Mouse (Mus musculus) heart, embryonic 12.5 days (tissue): Measurements from ENCODE around the gene Eef2k. TPM values are rescaled to one million over a fixed set of nuclear protein-coding genes. Genes with fewer than 3 reads are reported as not detected.
A peak's percentile ranks its signal among the peaks of the same experiment; 100 is the strongest.

Experiments
- ATAC-seq: fragments of 200-750 bp; cut with Nextera tagmentation; 2 replicates; pipeline ENCODE4 v1.8.0; 2017; ENCODE audit warnings: moderate TSS enrichment, moderate library complexity; ENCODE audit not compliant: insufficient number of reproducible peaks, low FRiP score
- H3K27ac ChIP-seq: fragments of 300-500 bp; sonication (generic); 2 replicates; pipeline ENCODE4 v1.5.1; 2016; ENCODE audit warnings: mild to moderate bottlenecking, moderate library complexity; ENCODE audit not compliant: poor library complexity, severe bottlenecking
- H3K27me3 ChIP-seq: fragments of 300-500 bp; sonication (generic); replicated peaks from 2 replicates; pipeline ENCODE4 v1.6.1; 2016; ENCODE audit warnings: mild to moderate bottlenecking, moderate library complexity
- H3K36me3 ChIP-seq: fragments of 300-500 bp; sonication (generic); 2 replicates; pipeline ENCODE4 v1.6.1; 2016; ENCODE audit warnings: mild to moderate bottlenecking, moderate library complexity
- H3K4me1 ChIP-seq: fragments of 300-500 bp; sonication (generic); replicated peaks from 2 replicates; pipeline ENCODE4 v1.6.1; 2016; ENCODE audit warnings: mild to moderate bottlenecking
- H3K4me2 ChIP-seq: fragments of 300-500 bp; sonication (generic); 2 replicates; pipeline ENCODE4 v1.6.1; 2016; ENCODE audit warnings: mild to moderate bottlenecking, moderate library complexity
- H3K4me3 ChIP-seq: fragments of 300-500 bp; sonication (generic); 2 replicates; pipeline ENCODE4 v1.5.1; 2016; ENCODE audit warnings: mild to moderate bottlenecking
- H3K9ac ChIP-seq: fragments of 300-500 bp; sonication (generic); 2 replicates; pipeline ENCODE4 v1.6.1; 2016; ENCODE audit warnings: mild to moderate bottlenecking, moderate library complexity
- H3K9me3 ChIP-seq: fragments of 300-500 bp; sonication (generic); replicated peaks from 2 replicates; pipeline ENCODE4 v1.6.1; 2016; ENCODE audit warnings: mild to moderate bottlenecking, moderate library complexity
- WGBS: fragments of 180-500 bp; shearing (Covaris S2); methylation state at CpG from one replicate; pipeline ENCODE4 v1.1.7; 2016; 5-methylcytosine and 5-hydroxymethylcytosine counted together
- polyA plus RNA-seq: library from polyadenylated mRNA; unstranded; fragments of >200 nt; fragmentation: Nextera tagmentation; extraction: Ambion mirVana; gene quantifications from 2 replicates; pipeline ENCODE4 v1.2.1, GENCODE M21; 2016

Gene Eef2k
- polyA plus RNA-seq, 1 experiment from 2014 or later: 14.9 TPM

DNA sequence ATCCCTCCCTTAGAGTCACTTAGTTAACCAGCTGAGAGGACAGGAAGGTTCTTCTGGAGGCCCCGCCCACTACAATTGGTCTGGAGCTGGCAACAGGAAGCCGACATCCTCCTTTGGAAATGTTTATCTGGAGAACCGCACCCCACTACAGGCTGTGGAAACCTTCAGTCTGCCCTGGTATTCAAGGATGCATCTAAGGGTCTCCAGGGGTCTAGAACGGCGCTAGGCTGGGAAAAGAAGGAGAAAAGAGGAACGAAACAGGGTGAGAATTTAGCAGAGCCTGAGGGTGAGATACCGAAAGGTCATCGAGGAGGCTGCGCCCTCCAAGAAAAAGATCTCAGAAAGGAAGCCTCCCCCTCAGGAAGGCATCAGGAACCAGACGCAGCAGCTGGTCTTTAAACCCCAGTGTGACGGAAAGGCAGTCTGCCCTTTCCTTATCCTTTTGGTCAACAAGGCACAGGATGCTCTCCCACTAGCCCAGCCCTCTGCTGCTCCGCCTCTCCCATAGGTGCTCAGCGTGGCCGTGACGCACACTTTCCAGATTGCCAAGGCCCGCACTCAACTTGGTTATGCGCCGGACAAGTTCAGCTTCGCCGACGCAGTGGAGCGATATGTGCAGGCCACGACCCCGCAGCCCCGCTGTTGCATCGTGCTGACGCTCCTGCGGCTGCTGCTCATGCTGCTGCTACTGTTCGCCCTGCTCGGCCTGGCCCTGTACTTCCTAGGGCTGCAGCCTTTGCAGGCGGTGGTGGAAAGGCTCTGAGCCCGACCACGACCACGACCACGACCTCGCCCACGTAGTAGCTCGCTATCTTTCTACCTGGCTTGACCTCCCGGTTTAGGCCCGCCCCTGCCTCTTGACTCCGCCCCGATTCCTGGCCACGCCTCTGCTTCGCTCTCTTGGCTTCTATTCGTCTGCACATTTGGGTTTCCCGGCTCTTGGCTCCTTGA, 11.9 kb upstream of the Eef2k start:
- H3K36me3 ChIP-seq: no peaks in the 10 kb centered on the region

DNA sequence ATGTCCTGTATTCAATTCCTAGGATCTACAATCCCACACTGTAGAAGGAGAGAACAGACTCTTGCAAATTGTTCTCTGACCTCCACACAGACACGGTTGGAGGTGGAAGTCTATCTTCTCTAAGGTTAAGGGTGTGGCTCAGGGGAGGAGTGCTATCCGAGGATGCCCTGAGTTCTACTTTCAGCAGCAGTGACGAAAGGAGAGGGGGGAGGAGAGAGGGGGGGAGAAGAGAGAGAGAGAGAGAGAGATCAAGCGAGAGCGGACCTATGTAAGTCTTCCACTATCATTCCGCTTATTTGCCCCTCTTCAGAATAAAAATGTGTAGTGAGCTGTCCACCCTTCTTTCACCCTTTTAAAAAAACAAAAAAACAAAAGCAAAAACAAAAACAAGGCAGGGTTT, 8.2 kb upstream of the Eef2k start:
- peak overlapping the region; percentile 61 for H3K4me3 ChIP-seq
- no peak overlapping the region for H3K27ac ChIP-seq
- WGBS: 52% methylated on average over 6 of the region's 6 CpGs
- no peaks in the 10 kb centered on the region for H3K36me3 ChIP-seq
- H3K9ac ChIP-seq: no peak overlapping the region
- peak overlapping the region; percentile 68 for H3K4me2 ChIP-seq
- peaks cover 15% of the 10 kb centered on the region for H3K4me1 ChIP-seq
- no peak for ATAC-seq
- no peaks in the 10 kb centered on the region for H3K9me3 ChIP-seq
- H3K27me3 ChIP-seq: no peaks in the 10 kb centered on the region

More for the DNA sequence above, 11.9 kb upstream of the Eef2k start:
- peak; percentile 73 for ATAC-seq
- Histone ChIP-seq H3K27ac (peak overlapping the region; percentile 82), H3K27me3 (no peaks in the 10 kb centered on the region), H3K4me1 (peaks cover 18% of the 10 kb centered on the region), H3K4me2 (peak overlapping the region; percentile 97), H3K4me3 (peak overlapping the region; percentile 68), H3K9ac (peak overlapping the region; percentile 73), H3K9me3 (no peaks in the 10 kb centered on the region)
- under 1% methylated on average over 46 of the region's 46 CpGs for WGBS

DNA sequence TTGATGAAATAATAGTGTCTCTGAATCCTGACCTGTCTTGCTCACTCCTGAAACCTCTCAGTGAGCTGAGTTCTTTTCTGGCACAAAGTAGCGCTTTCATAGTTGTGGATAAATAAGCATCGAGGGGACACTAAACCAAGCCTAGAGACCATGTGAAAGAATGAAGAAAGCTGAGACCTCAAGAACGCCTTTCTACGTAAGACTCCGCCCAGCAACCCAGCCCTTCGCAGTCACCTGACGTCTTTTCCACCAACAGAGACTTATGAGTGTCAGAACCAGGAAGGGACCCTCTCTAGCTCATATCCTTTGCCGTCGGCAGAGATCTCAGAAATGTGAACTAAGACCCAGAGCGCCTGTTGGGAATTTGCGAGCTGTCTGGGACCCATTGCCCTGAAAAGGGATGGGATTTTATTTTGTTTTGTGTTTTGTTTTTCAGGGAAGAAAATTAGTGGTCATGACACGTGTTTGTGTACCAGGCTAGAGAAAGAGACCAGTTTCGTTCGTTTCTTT, 7.7 kb upstream of the Eef2k start:
- Histone ChIP-seq H3K4me2 (peak overlapping the region; percentile 68), H3K36me3 (no peaks in the 10 kb centered on the region), H3K9ac (peak overlapping the region; percentile 37; the same call in 1 of the 2 replicates), H3K9me3 (no peaks in the 10 kb centered on the region), H3K4me1 (peaks cover 15% of the 10 kb centered on the region), H3K27me3 (no peaks in the 10 kb centered on the region), H3K4me3 (peak overlapping the region; percentile 61), H3K27ac (peak overlapping the region; percentile 51; the same call in 1 of the 2 replicates)
- 24% methylated on average over 14 of the region's 14 CpGs for WGBS
- peak; percentile 80 for ATAC-seq

DNA sequence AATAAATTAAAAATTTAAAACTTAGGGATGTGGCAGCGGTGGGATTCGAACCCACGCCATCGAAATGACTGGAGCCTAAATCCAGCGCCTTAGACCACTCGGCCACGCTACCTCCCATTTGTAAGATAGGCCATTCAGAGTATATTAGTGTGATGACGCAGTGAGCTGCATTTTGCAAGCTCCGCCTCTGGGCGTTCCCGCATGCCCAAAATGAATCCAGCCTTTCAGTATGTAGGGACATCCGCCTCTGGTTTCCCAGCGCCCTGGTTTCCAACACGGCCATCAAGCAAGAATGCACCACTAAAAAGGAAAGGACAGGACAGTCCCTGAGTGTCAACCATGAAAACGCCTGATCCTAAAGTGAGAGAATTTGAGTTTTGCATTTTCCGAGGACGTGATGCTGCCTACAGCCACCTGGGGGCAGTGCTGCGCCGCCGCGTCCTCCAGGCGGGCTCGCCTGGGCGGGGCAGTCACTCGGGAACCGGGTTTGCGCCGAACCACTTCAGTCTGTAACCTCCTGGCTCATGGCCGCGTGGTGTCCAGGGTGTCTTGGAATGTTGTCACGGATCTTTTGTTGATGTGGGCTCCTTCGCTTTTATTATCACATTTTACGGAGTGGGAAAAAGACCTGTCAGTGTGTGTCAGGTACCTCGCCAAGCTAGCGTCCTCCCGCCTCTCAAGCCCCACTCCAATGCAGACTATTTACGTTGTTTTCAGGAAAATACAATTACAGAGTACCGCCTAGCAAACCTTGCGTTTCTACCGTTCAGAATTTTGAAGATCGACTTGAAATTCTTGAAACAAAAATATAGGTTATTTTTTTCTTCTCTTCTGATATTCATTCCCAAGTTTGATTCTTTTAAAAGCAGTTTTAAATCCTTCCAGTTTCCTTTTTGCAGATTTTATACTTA, 6.9 kb upstream of the Eef2k start:
- Histone ChIP-seq H3K36me3 (no peaks in the 10 kb centered on the region), H3K27ac (no peak overlapping the region), H3K4me3 (peak overlapping the region; percentile 61), H3K4me2 (peak overlapping the region; percentile 68), H3K27me3 (no peaks in the 10 kb centered on the region), H3K9ac (peak overlapping the region; percentile 66), H3K4me1 (peaks cover 8% of the 10 kb centered on the region), H3K9me3 (no peaks in the 10 kb centered on the region)
- ATAC-seq: peak; percentile 90
- under 1% methylated on average over 41 of the region's 41 CpGs for WGBS

DNA sequence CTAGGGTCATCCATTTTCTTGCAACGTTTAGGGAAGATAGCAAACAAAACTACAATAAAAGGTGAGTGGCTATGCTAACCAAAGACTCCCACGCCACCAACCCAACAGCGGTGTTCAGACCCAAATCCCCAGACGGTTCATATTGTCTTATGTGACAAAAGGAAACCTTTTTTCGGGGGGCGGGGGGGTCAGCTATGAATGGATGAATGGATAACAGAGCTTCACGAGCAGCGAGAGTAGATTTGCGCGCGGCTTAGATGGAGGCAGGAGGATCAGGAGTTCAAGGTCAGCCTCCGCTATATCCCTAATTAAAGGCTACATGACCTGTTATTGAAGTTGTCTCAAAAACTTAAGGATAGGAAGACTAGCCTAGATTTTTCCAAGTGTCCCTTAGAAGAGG, 6.3 kb upstream of the Eef2k start:
- peak overlapping the region; percentile 32; the same call in 1 of the 2 replicates for H3K9ac ChIP-seq
- peak overlapping the region; percentile 68 for H3K4me2 ChIP-seq
- H3K27me3 ChIP-seq: no peaks in the 10 kb centered on the region
- no peaks in the 10 kb centered on the region for H3K9me3 ChIP-seq
- H3K27ac ChIP-seq: no peak overlapping the region
- 8% methylated on average over 12 of the region's 12 CpGs for WGBS
- H3K36me3 ChIP-seq: no peaks in the 10 kb centered on the region
- peaks cover 5% of the 10 kb centered on the region for H3K4me1 ChIP-seq
- peak overlapping the region; percentile 61 for H3K4me3 ChIP-seq
- no peak for ATAC-seq

DNA sequence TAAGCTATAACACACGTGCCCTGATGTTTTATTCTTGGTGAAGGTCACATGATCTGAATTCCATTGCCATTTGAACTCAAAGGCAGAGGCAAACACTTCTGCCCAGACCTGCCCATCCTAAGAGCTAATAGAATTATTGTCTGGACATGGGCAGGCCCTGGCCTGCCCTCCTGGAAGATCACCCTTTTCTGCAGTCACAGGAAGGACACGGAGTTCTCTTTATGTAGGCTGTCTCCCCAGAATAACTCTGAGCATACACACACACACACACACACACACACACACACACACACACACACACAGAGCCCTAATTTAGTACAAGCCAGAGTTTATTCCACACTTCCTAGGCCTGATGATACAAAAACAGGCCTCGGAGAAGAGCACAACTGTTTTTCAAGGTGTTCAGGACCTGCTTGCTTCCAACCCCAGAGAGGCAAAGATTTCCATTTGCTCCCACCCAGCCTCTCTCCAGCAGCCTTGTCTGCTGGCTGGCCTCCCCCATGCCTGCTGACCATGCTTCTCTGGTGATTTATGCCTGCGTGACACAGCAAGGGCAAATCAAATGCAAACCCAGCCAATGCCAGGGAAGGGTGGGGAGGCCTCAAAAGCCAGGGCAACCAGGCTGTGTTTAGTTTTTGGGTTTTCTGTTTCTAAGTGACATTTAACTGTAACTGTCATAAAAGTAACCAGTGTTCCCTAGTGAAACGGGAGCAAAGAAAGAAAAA, 4.0 kb upstream of the Eef2k start:
- ATAC-seq: no peak
- no peaks in the 10 kb centered on the region for H3K9me3 ChIP-seq
- H3K27me3 ChIP-seq: no peaks in the 10 kb centered on the region
- H3K36me3 ChIP-seq: no peaks in the 10 kb centered on the region
- no peak overlapping the region for H3K4me2 ChIP-seq
- 65% methylated on average over 5 of the region's 5 CpGs for WGBS
- H3K4me1 ChIP-seq: 0 out of 2 replicates have a peak, but pooled peaks cover 3% of the 10 kb centered on the region
- H3K27ac ChIP-seq: no peak overlapping the region
- no peak overlapping the region for H3K4me3 ChIP-seq
- no peak overlapping the region for H3K9ac ChIP-seq

DNA sequence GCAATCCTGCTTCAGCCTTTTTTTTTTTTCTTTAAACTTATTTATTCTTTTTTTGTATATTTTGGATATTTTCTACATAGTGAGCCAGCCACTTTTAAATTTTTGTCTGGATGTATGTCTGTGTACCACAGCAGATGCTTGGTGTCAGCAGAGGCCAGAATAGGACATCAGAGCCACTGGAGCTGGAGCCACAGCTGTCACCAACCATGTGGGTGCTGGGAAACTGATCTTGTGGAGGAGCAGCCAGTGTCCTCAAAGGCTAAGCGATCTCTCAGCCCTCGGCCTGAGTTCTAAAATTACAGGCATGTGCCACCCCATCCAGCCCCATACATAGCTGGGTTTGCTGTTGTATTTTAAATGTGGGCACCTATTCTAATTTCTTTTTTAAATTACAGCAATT, 2.8 kb upstream of the Eef2k start:
- H3K4me3 ChIP-seq: no peak overlapping the region
- no peak overlapping the region for H3K27ac ChIP-seq
- no peak overlapping the region for H3K9ac ChIP-seq
- no peaks in the 10 kb centered on the region for H3K27me3 ChIP-seq
- no peaks in the 10 kb centered on the region for H3K36me3 ChIP-seq
- peaks cover 12% of the 10 kb centered on the region for H3K4me1 ChIP-seq
- no peaks in the 10 kb centered on the region for H3K9me3 ChIP-seq
- no peak overlapping the region for H3K4me2 ChIP-seq
- 66% methylated on average over 2 of the region's 2 CpGs for WGBS
- no peak for ATAC-seq

DNA sequence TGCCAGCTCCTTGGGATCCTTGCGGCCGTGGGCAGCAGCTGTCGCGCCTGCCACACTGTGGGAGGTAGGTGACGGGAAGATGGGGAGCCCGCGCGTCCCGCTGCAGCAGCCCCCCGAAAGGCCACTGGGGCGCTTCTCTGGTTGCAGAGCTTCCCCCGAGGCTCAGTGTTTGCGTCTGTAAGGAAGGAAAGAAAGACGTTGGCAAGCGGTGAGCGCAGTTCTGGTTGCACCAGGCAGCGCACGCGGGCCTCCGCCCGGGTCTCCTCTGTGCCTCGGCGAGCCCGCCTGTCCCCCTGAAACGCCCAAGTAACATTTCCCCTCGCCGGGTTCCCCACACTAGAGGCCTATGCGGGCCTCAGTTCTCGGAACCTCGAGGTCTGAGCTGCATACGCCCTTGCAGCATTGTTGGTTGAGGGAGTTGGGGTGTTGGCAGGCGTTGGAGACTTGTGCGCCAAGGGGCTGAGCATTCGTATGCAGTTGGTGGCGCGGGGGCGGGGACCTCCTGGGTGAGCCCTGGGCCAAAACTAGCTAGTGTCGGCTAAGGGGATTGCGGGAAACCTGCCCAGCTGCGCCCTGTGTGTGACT, 498 bp downstream of the Eef2k start:
- peak overlapping the region; percentile 83 for H3K4me2 ChIP-seq
- WGBS: 0% methylated on average over 40 of the region's 40 CpGs
- no peaks in the 10 kb centered on the region for H3K36me3 ChIP-seq
- H3K27ac ChIP-seq: peak overlapping the region; percentile 88
- H3K9ac ChIP-seq: peak overlapping the region; percentile 89
- no peaks in the 10 kb centered on the region for H3K9me3 ChIP-seq
- ATAC-seq: peak; percentile 63
- peaks cover 4% of the 10 kb centered on the region; the same call in 1 of the 2 replicates for H3K27me3 ChIP-seq
- peaks cover 18% of the 10 kb centered on the region for H3K4me1 ChIP-seq
- H3K4me3 ChIP-seq: peak overlapping the region; percentile 80

DNA sequence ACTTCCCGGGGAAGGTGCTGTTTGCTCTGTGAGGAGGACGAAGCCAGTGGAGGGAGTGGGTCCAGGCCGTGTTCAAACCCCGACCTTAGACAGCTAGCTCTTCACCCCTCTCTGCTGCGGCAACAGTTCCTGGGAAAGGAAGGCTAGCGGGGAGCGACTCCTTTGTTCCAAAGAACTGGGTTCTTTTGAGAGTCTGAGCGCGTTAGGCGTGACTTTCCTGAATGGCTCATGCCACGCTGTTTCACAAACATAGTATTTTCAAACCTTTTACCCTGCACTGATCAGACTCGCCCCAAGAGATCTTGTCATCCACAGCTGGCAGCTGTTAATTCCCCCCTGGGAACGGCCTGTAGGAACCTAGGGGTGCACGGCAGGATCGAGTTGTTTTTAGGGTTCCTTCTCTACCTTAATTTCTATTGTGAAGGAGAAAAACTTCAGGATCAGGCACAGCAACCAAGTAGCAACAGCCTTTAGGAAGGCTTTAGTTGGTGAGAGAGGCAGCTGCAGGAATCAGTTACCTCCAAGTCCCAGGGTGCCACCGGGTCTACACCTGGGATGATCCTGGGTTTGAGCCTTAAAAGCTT, 1.3 kb downstream of the Eef2k start:
- Histone ChIP-seq H3K9ac (peak overlapping the region; percentile 89), H3K4me3 (peak overlapping the region; percentile 80), H3K9me3 (no peaks in the 10 kb centered on the region), H3K36me3 (no peaks in the 10 kb centered on the region), H3K27ac (no peak overlapping the region), H3K4me1 (peaks cover 22% of the 10 kb centered on the region), H3K4me2 (peak overlapping the region; percentile 83), H3K27me3 (peaks cover 4% of the 10 kb centered on the region; the same call in 1 of the 2 replicates)
- ATAC-seq: no peak
- WGBS: 2% methylated on average over 16 of the region's 16 CpGs

DNA sequence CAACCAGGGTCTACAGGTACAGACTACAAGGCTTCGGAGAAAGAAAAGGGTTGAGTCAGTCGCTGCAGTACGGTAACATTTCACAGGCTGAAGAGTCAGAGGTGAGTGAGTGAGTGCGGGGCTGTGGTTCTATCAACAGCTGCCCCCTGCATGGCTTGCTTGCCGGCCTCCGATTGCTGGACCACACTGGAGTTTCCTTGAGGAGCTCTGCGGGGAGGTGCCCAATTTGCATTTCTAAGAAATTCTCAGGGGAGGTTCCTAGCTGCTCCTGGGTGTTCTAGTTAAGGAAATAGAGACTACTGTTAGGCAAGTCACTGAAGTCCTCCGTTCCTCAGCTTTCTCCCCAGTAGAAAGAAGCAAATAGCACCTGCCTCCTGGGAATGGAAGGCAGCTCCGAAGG, 2.1 kb downstream of the Eef2k start:
- 28% methylated on average over 9 of the region's 9 CpGs for WGBS
- Histone ChIP-seq H3K27ac (no peak overlapping the region), H3K27me3 (peaks cover 4% of the 10 kb centered on the region; the same call in 1 of the 2 replicates), H3K4me3 (peak overlapping the region; percentile 80), H3K4me2 (peak overlapping the region; percentile 83), H3K9ac (peak overlapping the region; percentile 89; the same call in 1 of the 2 replicates), H3K36me3 (no peaks in the 10 kb centered on the region), H3K9me3 (no peaks in the 10 kb centered on the region), H3K4me1 (peaks cover 22% of the 10 kb centered on the region)
- ATAC-seq: no peak
